Mouse (Mus musculus) MEL-GATA-1-ER (cell line): Measurements from ENCODE around the gene Atoh1.

Source experiments
- DNase-seq: peaks from one replicate; pipeline ENCODE4 v3.0.0-alpha.2; 2012; ENCODE audit warnings: low read depth; ENCODE audit errors: extremely low read depth

Gene Atoh1

DNA sequence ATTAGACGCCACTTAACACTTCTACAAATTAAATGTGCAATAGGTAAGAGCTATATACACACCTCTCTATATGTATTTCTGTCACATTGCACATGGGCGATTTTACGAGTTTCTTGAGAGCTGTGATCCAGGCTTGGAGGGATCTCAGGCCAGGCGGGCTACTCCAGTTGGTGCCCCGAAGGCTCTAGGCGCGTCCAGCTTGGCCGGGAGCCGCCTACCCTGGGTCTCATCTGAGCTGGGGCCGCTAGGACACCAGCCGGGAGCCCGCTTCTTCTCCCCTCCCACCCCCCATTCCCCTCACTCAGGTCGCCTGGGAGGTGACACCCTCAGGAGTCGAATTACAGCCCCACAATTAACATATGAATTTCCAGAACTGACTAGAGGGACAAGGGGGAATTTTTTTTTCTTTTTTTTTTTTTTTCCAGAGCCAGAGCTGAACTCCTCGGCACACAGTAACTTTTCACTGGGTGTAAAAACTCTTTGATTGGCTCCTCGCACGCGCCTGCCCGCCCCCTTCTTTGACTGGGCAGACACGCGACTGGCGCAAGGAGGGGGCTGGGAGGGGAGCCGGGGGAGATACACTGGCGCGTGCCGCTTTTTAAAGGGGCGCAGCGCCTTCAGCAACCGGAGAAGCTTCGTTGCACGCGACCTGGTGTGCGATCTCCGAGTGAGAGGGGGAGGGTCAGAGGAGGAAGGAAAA lies at the start of gene Atoh1:
Gene Atoh1 (plus strand): TSS at position 627 of the 700 bp plus-strand sequence.
- no peak for DNase-seq

DNA sequence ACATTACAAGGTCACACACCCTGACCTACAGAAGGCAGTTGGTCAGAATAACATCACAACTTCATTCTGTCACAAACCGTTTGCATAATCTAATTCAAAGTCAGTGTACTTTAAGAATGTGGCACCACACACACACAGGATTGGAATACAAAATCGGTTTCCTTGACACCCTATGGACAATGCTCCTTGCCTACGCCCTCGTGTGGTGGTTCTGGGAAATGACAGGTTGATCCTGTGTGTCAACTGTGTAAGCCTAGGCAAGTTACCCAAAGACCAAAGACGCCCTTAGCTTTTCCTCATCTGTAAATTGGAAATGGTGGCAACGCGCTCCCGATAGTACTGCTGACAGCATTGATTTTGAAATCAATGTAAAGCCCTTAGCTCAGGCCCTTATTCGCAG lies 45.0 kb upstream of the Atoh1 start:
- DNase-seq, result peak; percentile 3

DNA sequence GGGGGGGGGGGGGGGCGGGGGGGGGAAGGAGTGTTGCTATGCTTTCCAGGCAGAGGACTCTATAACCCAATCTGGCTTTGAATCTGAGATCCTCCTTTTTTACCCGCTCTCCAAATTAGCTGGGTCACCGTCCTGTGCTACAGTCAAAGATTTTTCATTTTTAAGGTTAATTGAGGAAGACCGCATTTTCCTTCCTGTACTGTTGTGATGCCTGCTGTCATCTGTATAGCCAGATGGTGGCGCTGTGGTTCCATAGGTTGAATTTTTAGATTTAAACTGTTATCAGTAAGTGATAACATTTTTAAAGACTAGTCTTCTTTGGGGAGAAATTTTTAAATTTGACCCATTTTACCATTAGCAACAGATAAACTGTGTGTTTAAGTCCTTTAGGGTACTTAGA lies 44.0 kb upstream of the Atoh1 start:
- no peak for DNase-seq

DNA sequence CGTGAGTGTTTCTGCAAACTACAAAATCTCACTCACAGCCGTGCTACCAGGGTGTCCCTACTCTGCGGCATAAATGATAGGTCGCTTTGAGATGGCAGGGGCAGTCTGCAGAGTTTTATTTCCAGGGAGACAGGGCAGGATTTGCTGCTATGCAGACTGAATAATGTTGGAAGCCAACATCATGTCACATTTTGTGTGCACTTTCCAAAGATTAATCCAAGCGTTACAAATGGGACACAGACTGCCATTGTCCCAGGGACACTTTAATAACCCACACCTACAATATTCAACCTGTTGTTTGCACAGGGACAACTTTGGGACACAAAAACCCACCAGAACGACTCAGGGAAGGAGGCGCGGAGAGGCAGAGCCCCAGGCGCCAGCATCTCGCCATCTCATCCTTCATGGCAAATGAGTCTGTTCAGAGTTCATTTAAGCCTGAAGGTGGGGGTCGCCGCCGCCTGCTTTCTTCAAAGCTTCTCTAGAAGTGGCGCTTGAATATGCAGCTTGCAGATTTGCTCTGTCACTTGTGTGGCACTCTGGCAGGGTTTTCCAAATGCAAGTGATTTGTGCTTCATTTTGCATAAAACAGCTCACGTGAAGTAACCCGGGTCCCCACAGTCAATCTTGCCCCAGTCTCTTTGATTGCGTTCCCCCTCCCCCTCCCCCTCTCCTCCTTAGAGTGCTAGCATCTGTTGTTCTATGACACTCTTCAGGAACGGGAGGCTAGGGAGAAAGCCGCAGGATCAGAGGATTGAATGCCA lies 40.6 kb upstream of the Atoh1 start:
- DNase-seq, result no peak

- DNase-seq, result no peak
Measured at GRCm38 (mm10) chr6:64694688-64695087, 34.2 kb upstream of the Atoh1 start.

GRCm38 (mm10) chr6:64703659-64704058 lies 25.3 kb upstream of the Atoh1 start:
- no peak for DNase-seq

GRCm38 (mm10) chr6:64727751-64728403 lies 1.0 kb upstream of the Atoh1 start:
- DNase-seq, result no peak

DNA sequence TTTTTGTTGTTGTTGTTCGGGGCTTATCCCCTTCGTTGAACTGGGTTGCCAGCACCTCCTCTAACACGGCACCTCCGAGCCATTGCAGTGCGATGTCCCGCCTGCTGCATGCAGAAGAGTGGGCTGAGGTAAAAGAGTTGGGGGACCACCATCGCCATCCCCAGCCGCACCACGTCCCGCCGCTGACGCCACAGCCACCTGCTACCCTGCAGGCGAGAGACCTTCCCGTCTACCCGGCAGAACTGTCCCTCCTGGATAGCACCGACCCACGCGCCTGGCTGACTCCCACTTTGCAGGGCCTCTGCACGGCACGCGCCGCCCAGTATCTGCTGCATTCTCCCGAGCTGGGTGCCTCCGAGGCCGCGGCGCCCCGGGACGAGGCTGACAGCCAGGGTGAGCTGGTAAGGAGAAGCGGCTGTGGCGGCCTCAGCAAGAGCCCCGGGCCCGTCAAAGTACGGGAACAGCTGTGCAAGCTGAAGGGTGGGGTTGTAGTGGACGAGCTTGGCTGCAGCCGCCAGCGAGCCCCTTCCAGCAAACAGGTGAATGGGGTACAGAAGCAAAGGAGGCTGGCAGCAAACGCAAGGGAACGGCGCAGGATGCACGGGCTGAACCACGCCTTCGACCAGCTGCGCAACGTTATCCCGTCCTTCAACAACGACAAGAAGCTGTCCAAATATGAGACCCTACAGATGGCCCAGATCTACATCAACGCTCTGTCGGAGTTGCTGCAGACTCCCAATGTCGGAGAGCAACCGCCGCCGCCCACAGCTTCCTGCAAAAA lies 496 bp downstream of the Atoh1 start:
- no peak for DNase-seq

DNA sequence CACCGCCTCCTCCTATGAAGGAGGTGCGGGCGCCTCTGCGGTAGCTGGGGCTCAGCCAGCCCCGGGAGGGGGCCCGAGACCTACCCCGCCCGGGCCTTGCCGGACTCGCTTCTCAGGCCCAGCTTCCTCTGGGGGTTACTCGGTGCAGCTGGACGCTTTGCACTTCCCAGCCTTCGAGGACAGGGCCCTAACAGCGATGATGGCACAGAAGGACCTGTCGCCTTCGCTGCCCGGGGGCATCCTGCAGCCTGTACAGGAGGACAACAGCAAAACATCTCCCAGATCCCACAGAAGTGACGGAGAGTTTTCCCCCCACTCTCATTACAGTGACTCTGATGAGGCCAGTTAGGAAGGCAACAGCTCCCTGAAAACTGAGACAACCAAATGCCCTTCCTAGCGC lies 1.1 kb downstream of the Atoh1 start:
- DNase-seq, result no peak

DNA sequence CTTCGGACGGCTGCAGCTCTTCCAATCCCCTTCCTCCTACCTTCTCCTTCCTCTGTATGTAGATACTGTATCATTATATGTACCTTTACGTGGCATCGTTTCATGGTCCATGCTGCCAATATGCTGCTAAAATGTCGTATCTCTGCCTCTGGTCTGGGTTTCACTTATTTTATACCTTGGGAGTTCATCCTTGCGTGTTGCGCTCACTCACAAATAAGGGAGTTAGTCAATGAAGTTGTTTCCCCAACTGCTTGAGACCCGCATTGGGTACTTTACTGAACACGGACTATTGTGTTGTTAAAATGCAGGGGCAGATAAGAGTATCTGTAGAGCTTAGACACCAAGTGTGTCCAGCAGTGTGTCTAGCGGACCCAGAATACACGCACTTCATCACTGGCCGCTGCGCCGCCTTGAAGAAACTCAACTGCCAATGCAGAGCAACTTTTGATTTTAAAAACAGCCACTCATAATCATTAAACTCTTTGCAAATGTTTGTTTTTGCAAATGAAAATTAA lies 1.6 kb downstream of the Atoh1 start:
- no peak for DNase-seq

GRCm38 (mm10) chr6:64731126-64731525 lies 2.2 kb downstream of the Atoh1 start:
- no peak for DNase-seq

DNA sequence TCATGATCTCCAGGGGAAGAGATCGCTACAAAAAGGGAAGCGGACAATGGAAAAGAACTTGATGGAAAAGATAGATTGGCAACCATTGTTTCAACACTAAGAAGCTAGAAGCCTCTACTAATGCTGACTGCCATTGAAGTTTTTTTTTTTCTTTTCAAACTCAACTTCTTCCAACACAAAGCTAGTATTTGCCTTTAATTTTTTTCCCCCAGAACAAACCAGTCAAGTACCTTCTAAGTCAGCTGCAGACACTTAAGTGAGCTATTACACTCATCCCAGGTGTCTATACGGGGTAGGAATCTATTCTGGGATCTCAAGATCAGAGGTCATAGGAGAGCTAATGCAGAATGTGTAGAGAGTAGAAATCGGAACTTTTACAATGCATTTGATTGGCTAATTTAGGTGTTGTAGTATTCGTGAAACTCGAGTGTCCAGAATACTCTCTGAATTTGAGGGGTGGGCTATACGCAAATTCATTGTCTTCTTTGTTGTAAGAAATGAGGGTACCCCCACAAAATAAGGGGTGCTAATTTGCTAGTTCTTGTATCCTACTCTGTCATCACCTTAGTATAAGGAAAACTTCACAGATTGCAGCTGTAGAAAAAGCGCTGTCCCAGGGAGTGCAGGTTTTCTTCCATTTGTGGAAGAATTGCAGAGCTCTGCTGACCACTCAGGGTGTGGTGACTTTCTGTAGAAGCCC lies 2.8 kb downstream of the Atoh1 start:
- no peak for DNase-seq

- DNase-seq, result no peak
Measured at GRCm38 (mm10) chr6:64733311-64733710, 4.4 kb downstream of the Atoh1 start.

DNA sequence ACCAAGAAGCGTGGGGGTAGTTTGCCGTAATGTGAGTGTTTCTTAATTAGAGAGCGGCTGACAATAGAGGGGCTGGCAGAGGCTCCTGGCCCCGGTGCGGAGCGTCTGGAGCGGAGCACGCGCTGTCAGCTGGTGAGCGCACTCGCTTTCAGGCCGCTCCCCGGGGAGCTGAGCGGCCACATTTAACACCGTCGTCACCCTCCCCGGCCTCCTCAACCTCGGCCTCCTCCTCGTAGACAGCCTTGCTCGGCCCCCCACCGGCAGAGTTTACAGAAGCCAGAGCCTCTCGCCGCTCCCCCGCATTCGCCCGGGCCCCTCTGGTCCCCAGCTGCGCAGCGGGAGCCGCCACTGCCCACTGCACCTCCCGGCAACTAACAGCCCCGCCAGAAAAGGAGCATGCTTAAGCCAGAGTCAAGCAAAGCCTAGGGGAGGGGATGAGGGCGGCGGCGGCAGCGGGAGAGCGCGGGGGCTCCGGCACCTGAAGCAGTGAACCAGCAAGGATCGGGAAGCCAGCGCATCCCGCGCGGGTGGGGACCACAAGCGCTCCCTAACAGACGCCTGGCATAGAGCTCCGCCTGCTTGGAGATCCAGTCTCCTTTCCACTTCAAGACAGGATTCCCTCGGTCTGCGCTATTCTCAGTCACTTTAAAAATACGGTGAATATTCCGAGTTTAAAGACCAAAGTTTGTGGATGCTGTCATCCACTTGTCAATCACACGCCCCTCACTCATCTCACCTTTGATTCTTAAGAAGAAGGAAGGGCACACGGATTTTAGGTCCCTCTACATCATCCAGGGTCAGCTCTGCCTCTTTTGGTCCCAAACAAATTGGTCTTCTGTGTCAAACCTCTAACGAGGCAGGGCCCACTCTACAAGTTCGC lies 5.8 kb downstream of the Atoh1 start:
- no peak for DNase-seq

DNA sequence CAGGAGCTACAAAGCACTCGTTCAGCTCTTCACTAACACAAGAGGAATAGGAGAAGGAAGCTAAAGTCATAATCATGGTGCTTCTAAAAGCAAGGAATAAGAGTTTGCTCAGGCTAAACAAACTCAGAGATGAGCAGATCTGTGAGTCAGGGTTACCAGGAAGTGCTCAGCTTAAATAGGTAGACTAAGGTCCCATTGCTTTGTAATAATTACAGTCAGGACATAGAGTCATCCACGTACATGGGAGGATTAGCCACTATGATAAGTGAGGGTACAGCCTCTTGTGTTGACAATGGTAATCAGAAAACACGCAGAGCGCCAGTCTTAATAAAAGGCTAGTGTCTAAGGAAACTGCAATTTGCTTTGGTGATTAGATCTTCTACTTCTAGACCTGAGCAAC lies 7.4 kb downstream of the Atoh1 start:
- no peak for DNase-seq

DNA sequence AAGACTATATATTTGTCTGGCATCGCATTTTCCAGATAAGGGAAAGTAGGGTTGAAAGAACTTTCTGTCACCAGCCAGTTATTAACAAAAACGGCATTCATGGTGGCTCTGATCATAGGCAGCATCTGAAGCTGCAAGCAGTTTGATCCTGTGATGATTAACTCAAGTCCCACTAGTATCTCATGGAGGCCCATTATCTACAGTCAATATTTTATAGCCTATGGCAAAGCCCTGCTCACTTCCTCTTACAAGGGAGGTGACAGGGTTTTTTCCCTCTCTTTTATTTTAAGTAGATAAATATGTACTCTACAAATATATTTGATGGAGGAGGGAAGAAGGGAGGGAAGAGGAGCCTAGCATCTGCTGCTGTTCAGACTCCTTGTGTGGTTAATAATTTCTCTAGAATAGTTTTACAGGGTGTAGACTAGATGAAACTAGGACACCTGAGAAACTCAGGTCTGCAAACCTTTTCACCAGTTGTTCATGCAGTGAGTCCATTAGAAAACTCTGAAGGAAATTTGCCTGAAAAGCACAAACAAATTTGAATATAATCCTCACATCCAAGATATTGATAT lies 14.1 kb downstream of the Atoh1 start:
- DNase-seq, result no peak

- no peak for DNase-seq
Measured at GRCm38 (mm10) chr6:64754515-64754914, 25.6 kb downstream of the Atoh1 start.

DNA sequence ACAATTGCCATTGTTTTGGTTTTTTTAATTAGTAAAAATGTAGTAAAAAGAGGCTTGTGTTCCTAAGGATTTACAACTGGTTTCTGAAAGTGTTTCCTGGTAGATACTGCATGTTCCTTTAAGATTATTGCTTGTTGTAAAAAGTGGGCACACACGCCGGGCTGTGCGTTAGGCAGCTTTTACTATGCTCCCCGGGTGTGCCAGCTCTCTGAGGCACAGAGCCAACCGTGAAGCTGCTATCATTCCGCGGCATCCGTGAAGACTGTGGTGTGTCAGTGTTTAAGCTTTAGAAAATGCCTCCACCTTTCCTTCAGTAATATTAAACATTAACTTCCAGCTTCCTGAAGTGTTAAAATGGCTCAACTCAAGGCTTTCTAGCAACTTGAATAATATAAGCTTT lies 35.0 kb downstream of the Atoh1 start:
- no peak for DNase-seq

DNA sequence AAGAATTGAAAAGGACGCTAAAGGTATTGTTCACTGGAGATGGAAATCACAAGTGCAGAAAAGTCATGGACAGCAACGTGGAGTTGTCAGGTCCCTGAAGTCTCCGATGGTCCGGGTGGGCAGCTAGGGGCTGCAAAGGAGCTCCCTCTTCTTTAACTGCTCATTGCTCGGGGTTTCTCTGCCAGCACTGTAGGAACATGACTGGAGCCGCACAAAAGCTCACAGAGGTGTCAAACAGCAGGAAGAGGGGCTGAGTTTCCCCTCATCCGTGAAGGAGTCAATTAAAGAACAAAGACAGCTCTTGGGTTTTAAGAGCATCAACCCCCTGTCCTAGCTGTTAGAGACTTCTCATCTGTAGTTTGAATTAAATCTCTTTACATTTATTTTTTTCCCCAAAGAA lies 44.5 kb downstream of the Atoh1 start:
- no peak for DNase-seq
